Mouse (Mus musculus): Measurements from ENCODE around the gene Msrb2. TPM values are rescaled to one million over a fixed set of nuclear protein-coding genes. Genes with fewer than 3 reads are reported as not detected.

Msrb2 gene
- polyA plus RNA-seq (2014; fragmentation: Illumina TruSeq; extraction: RNeasy Lipid Tissue Mini Kit (QIAGEN cat#74804); ENCODE audit: low replicate concordance) = 2.8 TPM

DNA sequence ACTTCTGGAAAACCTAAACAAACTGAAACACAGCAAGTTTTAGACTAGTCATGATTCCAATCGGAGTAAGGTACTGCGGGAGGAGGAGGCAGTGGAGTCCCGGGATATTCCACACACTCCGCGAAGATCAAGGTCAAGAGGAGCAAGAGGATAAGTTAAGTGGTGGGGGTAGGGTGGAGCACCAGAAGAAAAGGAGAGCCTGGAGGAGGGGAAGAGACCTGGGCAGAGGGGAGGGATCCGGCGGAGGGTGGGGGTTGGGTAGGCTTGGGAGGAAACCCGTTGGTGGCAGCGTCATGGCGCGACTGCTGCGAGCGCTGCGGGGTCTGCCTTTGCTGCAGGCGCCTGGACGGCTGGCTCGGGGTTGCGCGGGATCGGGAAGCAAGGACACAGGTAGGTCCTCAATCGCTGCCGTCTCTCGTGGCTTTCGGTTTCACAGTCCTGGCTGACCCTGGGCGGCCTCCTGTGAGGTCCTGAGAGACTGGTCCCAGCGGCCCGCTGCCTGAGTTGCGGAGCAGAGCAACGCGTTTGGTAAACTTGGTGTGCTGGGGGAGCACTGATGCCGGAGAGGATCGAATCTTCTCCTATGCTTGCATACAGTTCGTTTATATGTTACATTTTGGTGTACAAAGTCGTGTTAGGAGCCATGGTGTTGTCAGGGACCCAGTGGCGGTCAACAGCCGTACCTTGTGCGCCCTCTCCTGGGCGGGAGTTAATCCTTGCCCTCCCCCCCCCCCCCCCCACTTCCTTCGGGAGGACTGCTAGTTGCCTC is at the start of gene Msrb2:
Msrb2 (plus strand) TSS at position 51 of the 769 bp plus-strand sequence.

Other genes with a start within 250 kb of the Msrb2 start
- not detected for gene Armc3, start 172.1 kb upstream of the Msrb2 start, polyA plus RNA-seq (2014; fragmentation: Illumina TruSeq; extraction: RNeasy Lipid Tissue Mini Kit (QIAGEN cat#74804); ENCODE audit: low replicate concordance)
- gene Ptf1a, start 74.2 kb downstream of the Msrb2 start, polyA plus RNA-seq (2014; fragmentation: Illumina TruSeq; extraction: RNeasy Lipid Tissue Mini Kit (QIAGEN cat#74804); ENCODE audit: low replicate concordance) = not detected
- not detected for gene 4921504E06Rik, start 182.5 kb downstream of the Msrb2 start, polyA plus RNA-seq (2014; fragmentation: Illumina TruSeq; extraction: RNeasy Lipid Tissue Mini Kit (QIAGEN cat#74804); ENCODE audit: low replicate concordance)

All from small intestine, adult 10 weeks (tissue).